Mouse (Mus musculus) ovary, adult 2 months (tissue): ENCODE measurements around the gene Olfr206. TPM values are rescaled to one million over a fixed set of nuclear protein-coding genes. Genes with fewer than 3 reads are reported as not detected.

Experiments
- polyA plus RNA-seq: library from polyadenylated mRNA; depleted of rRNA; stranded (reverse); fragments of >200 nt; gene quantifications from 2 replicates; pipeline ENCODE4 v1.2.3, GENCODE M21; 2012; rRNA removed

Olfr206 gene
- polyA plus RNA-seq, result not detected in 2 replicates

GRCm38 (mm10) chr16:59349146-59349545, at the start of gene Olfr206:
Gene Olfr206, minus strand, starts transcription at chr16:59349246.

GRCm38 (mm10) chr16:59363893-59364292, 14.8 kb upstream of the Olfr206 start, which contains the start of gene Olfr209:
Gene Olfr209, minus strand, starts transcription at chr16:59363993.

GRCm38 (mm10) chr16:59331038-59331437, 18.0 kb downstream of the Olfr206 start, which contains the start of gene Olfr205:
Gene Olfr205, minus strand, starts transcription at chr16:59331138.

GRCm38 (mm10) chr16:59318148-59318547, 30.9 kb downstream of the Olfr206 start, which contains the start of gene Olfr204:
Gene Olfr204, minus strand, starts transcription at chr16:59318248.

DNA sequence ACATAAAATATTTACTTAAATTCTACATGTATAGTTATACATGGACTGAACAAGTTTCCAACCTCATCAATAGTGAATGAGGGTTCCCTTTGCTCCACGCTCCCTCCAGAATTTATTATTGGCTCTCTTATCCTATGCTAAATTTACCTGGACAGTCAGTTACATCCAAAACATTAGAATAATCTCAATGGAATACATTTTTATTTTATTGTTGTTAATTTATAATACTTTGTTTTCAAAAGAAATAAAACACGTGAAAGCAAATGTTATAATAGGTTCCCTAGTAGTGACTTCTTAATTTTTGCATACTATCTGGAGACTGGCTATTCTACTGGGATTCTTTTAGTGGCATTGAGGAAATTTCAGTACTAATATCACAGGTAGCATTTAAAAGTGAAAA, 50.5 kb downstream of the Olfr206 start, which contains the start of gene Olfr203:
Gene Olfr203 (plus strand): TSS at position 301 of the 400 bp plus-strand sequence.

Other genes with a start within 250 kb of the Olfr206 start
- gene Olfr193, start 237.4 kb downstream of the Olfr206 start, polyA plus RNA-seq, result not detected in 2 replicates
- gene Olfr194, start 228.2 kb downstream of the Olfr206 start, polyA plus RNA-seq, result not detected in 2 replicates
- gene Olfr195, start 202.2 kb downstream of the Olfr206 start, polyA plus RNA-seq, result not detected in 2 replicates
- not detected in 2 replicates for gene Olfr196, start 178.8 kb downstream of the Olfr206 start, polyA plus RNA-seq
- not detected in 2 replicates for gene Olfr198, start 145.7 kb downstream of the Olfr206 start, polyA plus RNA-seq
- not detected in 2 replicates for gene Olfr199, start 129.5 kb downstream of the Olfr206 start, polyA plus RNA-seq
- not detected in 2 replicates for gene Olfr201, start 76.6 kb downstream of the Olfr206 start, polyA plus RNA-seq
- gene Olfr202, start 62.5 kb downstream of the Olfr206 start, polyA plus RNA-seq, result not detected in 2 replicates
- not detected in 2 replicates for gene Olfr203, start 50.4 kb downstream of the Olfr206 start, polyA plus RNA-seq
- gene Olfr204, start 31.0 kb downstream of the Olfr206 start, polyA plus RNA-seq, result not detected in 2 replicates
- gene Olfr205, start 18.1 kb downstream of the Olfr206 start, polyA plus RNA-seq, result not detected in 2 replicates
- gene Olfr209, start 14.7 kb upstream of the Olfr206 start, polyA plus RNA-seq, result not detected in 2 replicates
- 0.06 TPM in 1 of 2 replicates, not detected in the other for gene Gabrr3, start 58.1 kb upstream of the Olfr206 start, polyA plus RNA-seq
- gene Riox2, start 122.5 kb upstream of the Olfr206 start, polyA plus RNA-seq, result 4.3 and 4.5 TPM in 2 replicates